In genomic region chr10:121309801-121310510, GRCm38 (mm10) we compare ENCODE assay signal across 8 mouse cellular contexts. TPM values are rescaled to one million over a fixed set of nuclear protein-coding genes. Genes with fewer than 3 reads are reported as not detected.
DNase-seq lines count a peak whose midpoint lies in the region; ATAC-seq and TF ChIP-seq lines count a peak whose summit lies in the region.

No protein-coding gene starts in this region.

- H3K36me3 ChIP-seq in kidney, postnatal 0 days (ENCODE audit: insufficient read depth, low read length), result no peaks in the 10 kb centered on the region
- H3K36me3 ChIP-seq in forebrain, postnatal 0 days (ENCODE audit: insufficient read depth), result no peaks in the 10 kb centered on the region
- no peaks in the 10 kb centered on the region for H3K36me3 ChIP-seq in liver, postnatal 0 days (replicated peaks; ENCODE audit: insufficient read depth, low read length)

- no peak overlapping the region for H3K27ac ChIP-seq in kidney, postnatal 0 days
- peak overlapping the region; percentile 92 for H3K27ac ChIP-seq in forebrain, postnatal 0 days (ENCODE audit: low read depth, low read length)
- H3K27ac ChIP-seq in liver, postnatal 0 days (ENCODE audit: low read depth), result no peak overlapping the region

- TF ChIP-seq EP300 in liver, postnatal 0 days (IDR thresholded peaks at IDR 0.05; ENCODE audit: low read depth), result no peak

- H3K9me3 ChIP-seq in kidney, postnatal 0 days (replicated peaks; ENCODE audit: low read length), result no peaks in the 10 kb centered on the region
- no peaks in the 10 kb centered on the region for H3K9me3 ChIP-seq in forebrain, postnatal 0 days (ENCODE audit: low read length)
- no peaks in the 10 kb centered on the region for H3K9me3 ChIP-seq in liver, postnatal 0 days (ENCODE audit: low read length)

- H3K4me2 ChIP-seq in kidney, postnatal 0 days (ENCODE audit: low read length), result peak overlapping the region; percentile 95
- peak overlapping the region; percentile 89 for H3K4me2 ChIP-seq in forebrain, postnatal 0 days (ENCODE audit: low read depth)
- H3K4me2 ChIP-seq in liver, postnatal 0 days (ENCODE audit: low read depth, low read length), result peak overlapping the region; percentile 89

- no peak for TF ChIP-seq CTCF in kidney, postnatal 0 days (IDR thresholded peaks at IDR 0.05; ENCODE audit: low read depth)
- no peak for TF ChIP-seq CTCF in forebrain, postnatal 0 days (IDR thresholded peaks at IDR 0.05; ENCODE audit: low read depth)
- TF ChIP-seq CTCF in liver, postnatal 0 days (IDR thresholded peaks at IDR 0.05; ENCODE audit: low read depth), result no peak

- peaks cover 11% of the 10 kb centered on the region for H3K4me1 ChIP-seq in kidney, postnatal 0 days (replicated peaks; ENCODE audit: insufficient read depth, low read length)
- H3K4me1 ChIP-seq in forebrain, postnatal 0 days (ENCODE audit: insufficient read depth), result no peaks in the 10 kb centered on the region
- peaks cover 4% of the 10 kb centered on the region; the same call in 1 of the 2 replicates for H3K4me1 ChIP-seq in liver, postnatal 0 days (ENCODE audit: insufficient read depth)

- H3K27me3 ChIP-seq in kidney, postnatal 0 days (ENCODE audit: insufficient read depth, low read length), result peaks cover 25% of the 10 kb centered on the region
- H3K27me3 ChIP-seq in forebrain, postnatal 0 days (ENCODE audit: insufficient read depth, low read length), result no peaks in the 10 kb centered on the region
- H3K27me3 ChIP-seq in liver, postnatal 0 days (ENCODE audit: insufficient read depth, low read length), result peaks cover 42% of the 10 kb centered on the region

- WGBS in kidney, postnatal 0 days, result 2% methylated on average over 32 of the region's 32 CpGs
- WGBS in forebrain, postnatal 0 days, result 2% methylated on average over 32 of the region's 32 CpGs
- WGBS in liver, postnatal 0 days (ENCODE audit: insufficient replicate concordance), result 3% methylated on average over 32 of the region's 32 CpGs

- H3K9ac ChIP-seq in kidney, postnatal 0 days (ENCODE audit: low read depth, low read length), result 0 out of 2 replicates have a peak overlapping the region, but pooled peaks have one; percentile 25
- peak overlapping the region; percentile 87 for H3K9ac ChIP-seq in forebrain, postnatal 0 days
- no peak overlapping the region for H3K9ac ChIP-seq in liver, postnatal 0 days (replicated peaks)

- ATAC-seq in kidney, postnatal 0 days (replicated peaks; ENCODE audit: low FRiP score, low read depth), result peak; percentile 30; the same call in 1 of the 2 replicates
- ATAC-seq in cerebellum, adult (ENCODE audit: insufficient number of reproducible peaks, low FRiP score, low TSS enrichment), result peak; percentile 64
- ATAC-seq in forebrain, postnatal 0 days, result peak; percentile 32
- peak; percentile 51; the same call in 1 of the 2 replicates for ATAC-seq in liver, postnatal 0 days

- peak overlapping the region; percentile 54 for H3K4me3 ChIP-seq in kidney, postnatal 0 days (replicated peaks; ENCODE audit: low read depth, low read length)
- H3K4me3 ChIP-seq in forebrain, postnatal 0 days (ENCODE audit: low read depth, low read length), result peak overlapping the region; percentile 82
- H3K4me3 ChIP-seq in liver, postnatal 0 days (ENCODE audit: low read depth, low read length), result peak overlapping the region; percentile 62

- no peak for DNase-seq in kidney, postnatal 0 days (ENCODE audit: low spot score)
- DNase-seq in kidney, adult 11 months, result no peak
- peak; percentile 68 for DNase-seq in forebrain, postnatal 0 days
- DNase-seq in liver, postnatal 0 days, result no peak
- no peak for DNase-seq in left cerebral cortex, adult 8-10 months (ENCODE audit: low spot score in 2 of 2)
- no peak for DNase-seq in urinary bladder, adult 18-20 months (ENCODE audit: low spot score in 2 of 2)
- DNase-seq in MN1 (ENCODE audit: low spot score), result no peak

RNA-seq across cellular contexts. Expression of gene Tbc1d30, which starts 41.1 kb away (rescaled TPM):
- 0.52 and 0.53 TPM in 2 replicates for polyA plus RNA-seq in kidney, postnatal 0 days (2015; fragmentation: Nextera tagmentation; extraction: Ambion mirVana)
- 34.7 and 36.0 TPM in 2 replicates for total RNA-seq in forebrain, postnatal 0 days (2014; rRNA removed)
- 5.6 and 7.5 TPM in 2 replicates for polyA plus RNA-seq in forebrain, postnatal 0 days (2015; fragmentation: Nextera tagmentation; extraction: Ambion mirVana)
- 0.75 and 1.4 TPM in 2 replicates for polyA plus RNA-seq in liver, postnatal 0 days (2015; fragmentation: Nextera tagmentation; extraction: Ambion mirVana)
- total RNA-seq in left cerebral cortex, adult 8-10 months (2022), result 10 to 100 TPM; 80.6 to 89.9 (median 82.3) TPM

RNA-seq across cellular contexts. Expression of gene Gns, which starts 54.9 kb away (rescaled TPM):
- 62.3 and 63.2 TPM in 2 replicates for polyA plus RNA-seq in kidney, postnatal 0 days (2015; fragmentation: Nextera tagmentation; extraction: Ambion mirVana)
- total RNA-seq in forebrain, postnatal 0 days (2014; rRNA removed), result 44.7 and 67.8 TPM in 2 replicates
- 31.4 and 40.4 TPM in 2 replicates for polyA plus RNA-seq in forebrain, postnatal 0 days (2015; fragmentation: Nextera tagmentation; extraction: Ambion mirVana)
- 27.7 and 28.9 TPM in 2 replicates for polyA plus RNA-seq in liver, postnatal 0 days (2015; fragmentation: Nextera tagmentation; extraction: Ambion mirVana)
- total RNA-seq in left cerebral cortex, adult 8-10 months (2022), result 100 to 1,000 TPM in 2 of 4 experiments, 10 to 100 TPM in 2; 87.2 to 126 (median 99.0) TPM
